Mouse (Mus musculus) retina, adult 2 months (tissue): ENCODE results near the gene Cenpq.

ENCODE experiments used
- DNase-seq: peaks from one replicate; pipeline ENCODE4 v3.0.0-alpha.2; 2012; ENCODE audit warnings: low read depth, low spot score

Cenpq gene

GRCm38 (mm10) chr17:40934420-40935231 is at the start of gene Cenpq, which contains the start of gene Mut:
Gene Cenpq (minus strand): TSS chr17:40935047.
Gene Mut (plus strand): TSS chr17:40934685.
- peak; percentile 94 for DNase-seq

- peak; percentile 4 for DNase-seq
These were observed 43.1 kb upstream of the Cenpq start for GRCm38 (mm10) chr17:40977914-40978313.

- no peak for DNase-seq
These were observed 13.7 kb upstream of the Cenpq start for GRCm38 (mm10) chr17:40948518-40948917.

- no peak for DNase-seq
These were observed 862 bp downstream of the Cenpq start for GRCm38 (mm10) chr17:40933985-40934384.

GRCm38 (mm10) chr17:40915499-40915898 is 19.3 kb downstream of the Cenpq start:
- DNase-seq: no peak

- DNase-seq: no peak
These were observed 20.6 kb downstream of the Cenpq start, which contains the start of gene Glyatl3 for GRCm38 (mm10) chr17:40914250-40914649. Gene Glyatl3 (minus strand): TSS chr17:40914350.

- DNase-seq: no peak
These were observed 30.1 kb downstream of the Cenpq start for GRCm38 (mm10) chr17:40904721-40905154.

GRCm38 (mm10) chr17:40904056-40904597 is 30.7 kb downstream of the Cenpq start:
- DNase-seq: no peak

GRCm38 (mm10) chr17:40903345-40903744 is 31.5 kb downstream of the Cenpq start:
- no peak for DNase-seq

GRCm38 (mm10) chr17:40899783-40900363 is 35.0 kb downstream of the Cenpq start:
- DNase-seq: no peak

GRCm38 (mm10) chr17:40896863-40897262 is 38.0 kb downstream of the Cenpq start:
- DNase-seq: no peak

GRCm38 (mm10) chr17:40887849-40888536 is 46.9 kb downstream of the Cenpq start:
- no peak for DNase-seq

GRCm38 (mm10) chr17:40885155-40885554 is 49.7 kb downstream of the Cenpq start:
- DNase-seq: no peak

- DNase-seq: no peak
These were observed 52.7 kb downstream of the Cenpq start for GRCm38 (mm10) chr17:40882172-40882571.

GRCm38 (mm10) chr17:40879924-40880691 is 54.7 kb downstream of the Cenpq start, which contains the start of gene 9130008F23Rik:
Gene 9130008F23Rik (minus strand): TSS chr17:40880559.
- no peak for DNase-seq

- no peak for DNase-seq
These were observed 55.3 kb downstream of the Cenpq start for GRCm38 (mm10) chr17:40879528-40879923.

- DNase-seq: no peak
These were observed 57.1 kb downstream of the Cenpq start for GRCm38 (mm10) chr17:40877741-40878140.

- DNase-seq: no peak
These were observed 59.3 kb downstream of the Cenpq start for GRCm38 (mm10) chr17:40875568-40875967.

- no peak for DNase-seq
These were observed 60.1 kb downstream of the Cenpq start for GRCm38 (mm10) chr17:40874701-40875100.

GRCm38 (mm10) chr17:40873582-40874011 is 61.2 kb downstream of the Cenpq start:
- no peak for DNase-seq
